Mouse (Mus musculus) heart, embryonic 11.5 days (tissue): ENCODE measurements around the gene Cntrl. TPM values are rescaled to one million over a fixed set of nuclear protein-coding genes. Genes with fewer than 3 reads are reported as not detected.

Experiments used
- ATAC-seq: fragments of 200-750 bp; cut with Nextera tagmentation; replicated peaks from 2 replicates; pipeline ENCODE4 v1.8.0; 2017; ENCODE audit warnings: moderate library complexity; ENCODE audit not compliant: insufficient number of reproducible peaks, low FRiP score, low TSS enrichment
- H3K27ac ChIP-seq: fragments of 300-500 bp; sonication (generic); 2 replicates; pipeline ENCODE4 v1.5.1; 2014; ENCODE audit warnings: mild to moderate bottlenecking, low read depth, low read length
- H3K27me3 ChIP-seq: fragments of 300-500 bp; sonication (generic); 2 replicates; pipeline ENCODE4 v1.6.1; 2014; ENCODE audit warnings: mild to moderate bottlenecking, low read length, mixed read lengths; ENCODE audit not compliant: control insufficient read depth, insufficient read depth
- H3K36me3 ChIP-seq: fragments of 300-500 bp; sonication (generic); 2 replicates; pipeline ENCODE4 v1.6.1; 2014; ENCODE audit warnings: mild to moderate bottlenecking, low read length, moderate library complexity, mixed read lengths; ENCODE audit not compliant: control insufficient read depth, insufficient read depth
- H3K4me1 ChIP-seq: fragments of 300-500 bp; sonication (generic); 2 replicates; pipeline ENCODE4 v1.6.1; 2014; ENCODE audit warnings: low read length; ENCODE audit not compliant: control insufficient read depth, insufficient read depth
- H3K4me2 ChIP-seq: fragments of 300-500 bp; sonication (generic); 2 replicates; pipeline ENCODE4 v1.6.1; 2014; ENCODE audit warnings: mild to moderate bottlenecking, moderate library complexity
- H3K4me3 ChIP-seq: fragments of 300-500 bp; sonication (generic); 2 replicates; pipeline ENCODE4 v1.5.1; 2014; ENCODE audit warnings: low read depth, low read length
- H3K9ac ChIP-seq: fragments of 300-500 bp; sonication (generic); 2 replicates; pipeline ENCODE4 v1.6.1; 2014; ENCODE audit warnings: mild to moderate bottlenecking, low read depth, low read length, moderate library complexity
- H3K9me3 ChIP-seq: fragments of 300-500 bp; sonication (generic); replicated peaks from 2 replicates; pipeline ENCODE4 v1.6.1; 2016; ENCODE audit warnings: low read length; ENCODE audit not compliant: control insufficient read depth
- WGBS: fragments of 180-500 bp; shearing (Covaris S2); extraction: QIAGEN DNeasy Blood & Tissue Kit; methylation state at CpG from one replicate; pipeline ENCODE4 v1.1.7; 2014; ENCODE audit not compliant: insufficient replicate concordance; 5-methylcytosine and 5-hydroxymethylcytosine counted together
- polyA plus RNA-seq: library from polyadenylated mRNA; unstranded; fragments of >200 nt; fragmentation: Nextera tagmentation; extraction: Ambion mirVana; gene quantifications from 2 replicates; pipeline ENCODE4 v1.2.1, GENCODE M21; 2014

Cntrl gene
- polyA plus RNA-seq, 1 experiment from 2014 or later, result 23.0 TPM

DNA sequence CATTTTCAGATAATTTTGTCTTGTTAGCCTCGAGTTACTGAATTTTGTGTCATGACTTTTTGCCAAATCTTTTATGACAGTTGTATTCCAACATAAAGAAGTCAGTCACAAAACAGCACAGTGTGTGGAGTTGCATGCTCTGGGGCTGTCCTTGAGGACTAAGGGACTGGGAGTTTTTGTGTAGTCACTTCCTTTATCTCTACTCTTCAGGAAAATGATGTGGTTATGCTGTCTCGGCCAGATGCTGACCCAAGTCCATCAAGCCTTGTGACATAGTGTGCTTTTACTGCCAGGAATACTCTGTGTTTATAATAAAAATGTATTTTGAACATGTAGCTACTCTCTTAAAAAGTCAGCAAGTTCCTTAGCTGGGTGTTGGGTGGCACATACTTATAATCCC is 47.7 kb downstream of the Cntrl start:
- Histone ChIP-seq H3K27ac (no peak overlapping the region), H3K4me3 (no peak overlapping the region), H3K9ac (no peak overlapping the region), H3K9me3 (no peaks in the 10 kb centered on the region), H3K36me3 (peaks cover 10% of the 10 kb centered on the region), H3K27me3 (no peaks in the 10 kb centered on the region), H3K4me2 (no peak overlapping the region), H3K4me1 (no peaks in the 10 kb centered on the region; the same call in 1 of the 2 replicates)
- no peak for ATAC-seq
- WGBS, result 69% methylated on average over 2 of the region's 2 CpGs

DNA sequence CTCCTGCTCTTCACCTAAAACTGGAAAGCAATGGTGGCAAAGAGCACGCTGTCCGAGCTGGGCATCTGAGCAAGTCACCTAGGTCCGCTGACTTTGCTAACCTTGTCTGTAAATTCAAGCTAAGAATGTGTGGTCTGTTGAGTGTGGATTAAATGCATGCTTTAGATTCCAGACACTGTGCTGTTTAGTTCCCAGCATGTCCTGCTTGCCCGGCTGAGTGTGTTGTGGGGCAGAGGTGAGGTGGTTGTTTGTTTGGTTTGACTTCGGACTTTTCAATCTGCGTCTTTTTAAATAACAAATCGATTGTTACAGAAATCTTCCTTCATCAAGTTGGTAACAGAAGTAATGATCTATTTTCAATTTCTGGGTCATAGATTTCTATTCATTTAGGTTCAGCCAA is 48.5 kb downstream of the Cntrl start:
- peaks cover 16% of the 10 kb centered on the region for H3K36me3 ChIP-seq
- no peak overlapping the region for H3K4me2 ChIP-seq
- WGBS, result 74% methylated on average over 7 of the region's 7 CpGs
- no peaks in the 10 kb centered on the region for H3K27me3 ChIP-seq
- H3K9me3 ChIP-seq, result no peaks in the 10 kb centered on the region
- no peak overlapping the region for H3K9ac ChIP-seq
- no peaks in the 10 kb centered on the region; the same call in 1 of the 2 replicates for H3K4me1 ChIP-seq
- H3K27ac ChIP-seq, result peak overlapping the region; percentile 59; the same call in 1 of the 2 replicates
- no peak overlapping the region for H3K4me3 ChIP-seq
- ATAC-seq, result no peak

DNA sequence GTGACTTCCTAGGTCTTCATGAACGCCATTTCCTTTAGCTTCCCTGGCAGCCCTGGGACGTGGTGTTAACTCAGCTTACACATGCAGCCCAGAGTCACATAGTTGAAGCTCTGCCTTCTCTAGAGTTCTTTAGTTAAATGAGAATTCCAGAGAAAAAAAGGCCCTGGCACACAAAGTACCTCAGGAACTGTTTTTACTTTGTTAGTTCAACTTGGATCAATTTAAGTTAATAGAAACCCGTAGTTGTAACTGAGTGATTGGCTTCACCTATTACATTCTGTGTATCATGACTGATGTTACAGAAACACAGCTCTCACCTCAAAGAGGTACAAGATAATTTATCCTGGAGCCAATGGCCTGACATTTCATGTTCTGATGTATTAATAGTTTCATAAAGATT is 49.1 kb downstream of the Cntrl start:
- no peak overlapping the region for H3K27ac ChIP-seq
- no peaks in the 10 kb centered on the region; the same call in 1 of the 2 replicates for H3K4me1 ChIP-seq
- H3K27me3 ChIP-seq, result no peaks in the 10 kb centered on the region
- no peak overlapping the region for H3K4me2 ChIP-seq
- ATAC-seq, result no peak
- peaks cover 19% of the 10 kb centered on the region for H3K36me3 ChIP-seq
- no peak overlapping the region for H3K9ac ChIP-seq
- no peaks in the 10 kb centered on the region for H3K9me3 ChIP-seq
- no peak overlapping the region for H3K4me3 ChIP-seq
- 84% methylated on average over 3 of the region's 3 CpGs for WGBS

DNA sequence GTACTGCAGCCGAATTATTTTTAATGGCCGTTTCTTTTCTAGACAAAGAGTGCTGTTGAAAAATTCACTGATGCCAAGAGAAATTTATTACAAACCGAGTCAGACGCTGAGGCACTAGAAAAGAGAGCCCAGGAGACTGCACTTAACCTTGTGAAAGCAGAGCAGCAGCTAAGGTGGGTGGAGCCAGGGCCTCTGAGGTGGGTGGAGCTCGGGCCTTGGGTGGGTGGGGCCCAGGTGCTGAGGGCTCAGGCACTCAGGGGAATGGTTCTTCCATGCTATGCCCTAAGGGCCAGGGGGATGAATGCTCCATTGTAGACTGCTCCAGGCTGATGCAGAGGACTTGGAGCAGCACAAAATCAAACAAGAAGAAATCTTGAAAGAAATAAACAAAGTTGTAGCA is 50.9 kb downstream of the Cntrl start:
- H3K4me1 ChIP-seq, result no peaks in the 10 kb centered on the region; the same call in 1 of the 2 replicates
- no peak for ATAC-seq
- H3K27me3 ChIP-seq, result no peaks in the 10 kb centered on the region
- 46% methylated on average over 5 of the region's 5 CpGs for WGBS
- no peaks in the 10 kb centered on the region for H3K9me3 ChIP-seq
- H3K4me3 ChIP-seq, result no peak overlapping the region
- no peak overlapping the region for H3K9ac ChIP-seq
- no peak overlapping the region for H3K27ac ChIP-seq
- no peak overlapping the region for H3K4me2 ChIP-seq
- H3K36me3 ChIP-seq, result peaks cover 28% of the 10 kb centered on the region

DNA sequence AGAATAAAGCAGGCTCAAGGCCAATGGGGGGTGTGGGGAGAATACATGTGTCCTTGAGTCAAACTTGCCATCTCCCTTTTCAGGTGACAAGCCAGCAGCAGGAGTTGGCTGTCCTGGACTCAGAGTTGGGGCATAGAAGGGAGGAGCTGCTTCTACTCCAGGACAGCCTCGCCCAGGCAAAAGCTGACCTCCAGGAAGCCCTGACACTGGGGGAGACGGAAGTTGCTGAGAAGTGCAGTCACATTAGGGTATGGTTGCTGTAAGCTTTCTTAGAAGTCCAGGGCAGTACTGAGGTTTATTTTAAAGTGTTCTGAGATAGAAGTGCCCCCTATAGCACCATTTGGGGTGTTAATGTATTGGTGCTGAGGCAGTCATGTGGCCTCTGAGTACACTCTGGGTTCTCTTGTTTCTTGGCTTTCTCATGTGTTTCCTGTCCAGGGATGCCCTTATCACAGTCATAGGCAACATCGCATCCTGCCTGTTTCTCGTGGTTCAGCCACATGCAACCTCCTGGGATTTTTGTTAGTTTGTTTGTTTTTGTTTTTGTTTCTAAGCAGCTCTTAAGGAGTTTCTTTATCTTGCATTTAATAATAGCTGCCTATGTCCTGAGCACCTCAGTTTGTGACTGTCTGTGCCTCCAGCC is 52.7 kb downstream of the Cntrl start:
- no peaks in the 10 kb centered on the region for H3K27me3 ChIP-seq
- 72% methylated on average over 4 of the region's 4 CpGs for WGBS
- no peak overlapping the region for H3K4me3 ChIP-seq
- no peak overlapping the region for H3K9ac ChIP-seq
- ATAC-seq, result no peak
- H3K4me1 ChIP-seq, result no peaks in the 10 kb centered on the region; the same call in 1 of the 2 replicates
- no peak overlapping the region for H3K4me2 ChIP-seq
- no peak overlapping the region for H3K27ac ChIP-seq
- peaks cover 40% of the 10 kb centered on the region for H3K36me3 ChIP-seq
- no peaks in the 10 kb centered on the region for H3K9me3 ChIP-seq

DNA sequence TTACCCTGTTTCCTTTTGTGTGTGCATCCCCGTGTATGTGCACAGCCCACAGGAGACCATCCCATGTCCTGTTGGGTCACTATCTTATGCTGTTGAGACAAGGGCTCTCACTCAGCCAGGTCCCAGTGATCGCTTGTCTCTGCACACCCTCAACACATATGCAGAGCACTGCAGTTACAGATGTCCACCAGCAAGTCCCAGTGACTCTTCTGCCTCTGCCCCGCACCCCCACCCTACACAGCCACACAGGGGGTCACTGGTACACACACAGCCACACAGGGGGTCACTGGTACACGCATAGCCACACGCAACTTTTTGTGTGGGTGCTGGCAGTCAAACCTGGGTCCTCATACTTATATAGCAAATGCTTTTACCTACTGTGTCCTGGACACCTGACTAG is 54.1 kb downstream of the Cntrl start:
- Histone ChIP-seq H3K27ac (no peak overlapping the region), H3K9me3 (no peaks in the 10 kb centered on the region), H3K4me1 (no peaks in the 10 kb centered on the region), H3K4me3 (no peak overlapping the region), H3K27me3 (no peaks in the 10 kb centered on the region), H3K9ac (no peak overlapping the region), H3K36me3 (peaks cover 44% of the 10 kb centered on the region), H3K4me2 (no peak overlapping the region)
- WGBS, result 89% methylated on average over 5 of the region's 5 CpGs
- ATAC-seq, result no peak

DNA sequence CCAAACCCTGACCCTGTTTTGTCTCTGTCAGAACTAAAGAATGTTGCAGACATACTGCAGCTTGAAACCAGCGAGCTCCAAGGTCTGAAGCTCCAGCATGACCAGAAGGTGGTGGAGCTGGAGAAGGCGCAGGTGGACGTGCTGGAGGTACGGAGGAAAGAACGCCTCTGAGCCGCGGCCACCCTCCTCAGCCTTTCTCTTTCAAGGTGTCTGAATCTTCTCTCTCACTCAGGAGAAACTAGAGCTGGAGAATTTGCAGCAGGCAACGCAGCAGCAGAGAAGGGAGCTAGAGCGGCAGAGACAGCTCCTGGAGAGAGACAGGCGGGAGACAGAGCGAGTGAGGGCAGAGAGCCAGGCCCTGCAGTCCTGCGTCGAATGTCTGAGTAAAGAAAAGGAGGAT is 56.1 kb downstream of the Cntrl start:
- no peak for ATAC-seq
- no peak overlapping the region for H3K4me2 ChIP-seq

DNA sequence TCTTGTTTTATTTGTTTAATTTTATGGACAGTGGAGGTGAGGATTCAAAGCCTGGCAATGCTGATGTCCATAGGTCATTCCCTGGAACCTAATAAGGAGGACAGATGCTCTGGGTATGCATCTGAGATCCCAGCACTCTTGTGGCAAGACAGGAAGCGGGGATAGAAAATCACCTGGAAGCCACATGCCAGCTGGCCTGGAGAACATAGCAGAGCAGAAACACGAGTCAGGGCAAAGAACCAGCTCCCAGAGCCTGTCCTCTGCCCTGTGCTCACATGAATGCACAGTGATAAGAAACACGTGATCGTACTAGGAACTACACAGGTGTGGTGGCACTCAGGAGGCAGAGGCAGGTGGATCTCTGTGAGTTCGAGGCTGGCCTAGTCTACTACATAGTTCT is 57.5 kb downstream of the Cntrl start:
- Histone ChIP-seq H3K9me3 (no peaks in the 10 kb centered on the region), H3K9ac (no peak overlapping the region)
- ATAC-seq, result no peak

More for the DNA sequence above, 56.1 kb downstream of the Cntrl start:
- no peak overlapping the region for H3K27ac ChIP-seq
- WGBS, result 94% methylated on average over 13 of the region's 13 CpGs
- H3K9ac ChIP-seq, result no peak overlapping the region
- H3K4me3 ChIP-seq, result no peak overlapping the region
- no peaks in the 10 kb centered on the region for H3K27me3 ChIP-seq
- H3K9me3 ChIP-seq, result no peaks in the 10 kb centered on the region
- H3K4me1 ChIP-seq, result peaks cover 4% of the 10 kb centered on the region; the same call in 1 of the 2 replicates
- H3K36me3 ChIP-seq, result peaks cover 45% of the 10 kb centered on the region

DNA sequence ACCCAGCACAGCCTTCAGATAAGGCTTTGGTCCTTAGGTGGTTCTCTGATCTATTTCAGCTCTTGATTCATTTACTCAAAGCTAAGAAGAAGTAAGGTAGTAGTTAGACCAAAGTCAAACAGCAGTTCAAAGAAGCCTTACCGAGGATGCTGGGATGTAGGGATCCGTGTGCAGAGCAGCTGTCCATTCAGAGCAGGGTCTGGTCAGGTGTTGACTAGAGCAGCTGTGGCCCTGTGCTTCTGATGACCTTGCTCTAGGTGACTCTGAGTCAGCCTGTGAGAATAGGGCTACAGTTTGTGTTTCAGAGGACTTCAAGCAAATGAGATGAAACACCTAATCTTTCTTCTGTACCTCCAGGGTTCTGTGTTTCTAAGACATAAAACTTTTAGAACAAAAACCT is 60.2 kb downstream of the Cntrl start:
- 66% methylated on average over 2 of the region's 2 CpGs for WGBS
- peaks cover 11% of the 10 kb centered on the region; the same call in 1 of the 2 replicates for H3K4me1 ChIP-seq
- peaks cover 48% of the 10 kb centered on the region for H3K36me3 ChIP-seq
- no peak overlapping the region for H3K9ac ChIP-seq
- no peaks in the 10 kb centered on the region for H3K27me3 ChIP-seq
- H3K4me2 ChIP-seq, result no peak overlapping the region
- no peak for ATAC-seq
- H3K9me3 ChIP-seq, result no peaks in the 10 kb centered on the region
- H3K27ac ChIP-seq, result no peak overlapping the region
- no peak overlapping the region for H3K4me3 ChIP-seq

More for the DNA sequence above, 57.5 kb downstream of the Cntrl start:
- Histone ChIP-seq H3K27ac (no peak overlapping the region), H3K4me3 (no peak overlapping the region), H3K27me3 (no peaks in the 10 kb centered on the region), H3K36me3 (peaks cover 47% of the 10 kb centered on the region), H3K4me1 (peaks cover 8% of the 10 kb centered on the region; the same call in 1 of the 2 replicates), H3K4me2 (no peak overlapping the region)
- 87% methylated on average over 5 of the region's 5 CpGs for WGBS
